Mouse (Mus musculus) adrenal gland, postnatal 36 days (tissue): ENCODE data around the gene Ptprcap. TPM values are rescaled to one million over a fixed set of nuclear protein-coding genes. Genes with fewer than 3 reads are reported as not detected.

Experiments used
- DNase-seq, 2 experiments: peaks; one replicate each; pipeline ENCODE4 v3.0.0; 2021; ENCODE audit warnings: mixed read lengths in 1 of 2
- total RNA-seq, 2 experiments: library from RNA; stranded (reverse); gene quantifications; 2 replicates each; pipeline ENCODE4 v1.2.3; 2021

Gene Ptprcap
- total RNA-seq, 2 experiments from 2014 or later: 1.4 to 3.1 TPM

- peak; percentile 47 to 62 for DNase-seq
Observed at GRCm38 (mm10) chr19:4194021-4194724, 40.8 kb downstream of the Ptprcap start.

- DNase-seq: peak in 1 of 2 experiments; percentile 57
Observed at GRCm38 (mm10) chr19:4194776-4195650, 41.6 kb downstream of the Ptprcap start.

GRCm38 (mm10) chr19:4196048-4196447 lies 42.6 kb downstream of the Ptprcap start:
- no peak for DNase-seq

GRCm38 (mm10) chr19:4196548-4196947 lies 43.1 kb downstream of the Ptprcap start:
- peak in 1 of 2 experiments; percentile 53 for DNase-seq

GRCm38 (mm10) chr19:4197180-4197579 lies 43.8 kb downstream of the Ptprcap start:
- DNase-seq: no peak

GRCm38 (mm10) chr19:4201291-4201909 lies 48.0 kb downstream of the Ptprcap start, which contains the start of gene Rad9a:
Rad9a (minus strand) TSS chr19:4201662.
- peak; percentile 95 to 98 for DNase-seq

- DNase-seq: no peak
Observed at GRCm38 (mm10) chr19:4202149-4202548, 48.7 kb downstream of the Ptprcap start.

- no peak for DNase-seq
Observed at GRCm38 (mm10) chr19:4203148-4203547, 49.7 kb downstream of the Ptprcap start.

GRCm38 (mm10) chr19:4203604-4204326 lies 50.4 kb downstream of the Ptprcap start:
- no peak for DNase-seq

GRCm38 (mm10) chr19:4204889-4205288 lies 51.5 kb downstream of the Ptprcap start:
- no peak for DNase-seq

Other genes with a start within 250 kb of the Ptprcap start
- gene Tcirg1, start 246.5 kb upstream of the Ptprcap start, total RNA-seq: 10 to 100 TPM; 57.7 to 65.9 TPM
- 100 to 1,000 TPM; 331 to 356 TPM for gene Ndufs8, start 240.8 kb upstream of the Ptprcap start, total RNA-seq
- 100 to 1,000 TPM in 1 of 2 experiments, 10 to 100 TPM in 1; 30.1 to 194 TPM for gene Aldh3b1, start 223.8 kb upstream of the Ptprcap start, total RNA-seq
- gene Unc93b1, start 218.4 kb upstream of the Ptprcap start, total RNA-seq: 10 to 100 TPM; 49.1 to 62.5 TPM
- gene Aldh3b3, start 195.0 kb upstream of the Ptprcap start, total RNA-seq: 1 to 10 TPM in 1 of 2 experiments, under 1 TPM in 1; 0.20 to 1.1 TPM
- gene Aldh3b2, start 181.3 kb upstream of the Ptprcap start, total RNA-seq: 10 to 100 TPM in 1 of 2 experiments, 1 to 10 TPM in 1; 4.6 to 13.8 TPM
- gene Acy3, start 167.0 kb upstream of the Ptprcap start, total RNA-seq: 10 to 100 TPM; 18.2 to 20.1 TPM
- not detected for gene Tbx10, start 160.9 kb upstream of the Ptprcap start, total RNA-seq
- 10 to 100 TPM; 20.4 to 30.8 TPM for gene Nudt8, start 153.0 kb upstream of the Ptprcap start, total RNA-seq
- under 1 TPM; 0.72 to 0.96 TPM for gene Gm49405, start 153.0 kb upstream of the Ptprcap start, total RNA-seq
- 1 to 10 TPM; 1.1 to 1.9 TPM for gene Doc2g, start 150.3 kb upstream of the Ptprcap start, total RNA-seq
- 100 to 1,000 TPM; 355 to 381 TPM for gene Ndufv1, start 140.8 kb upstream of the Ptprcap start, total RNA-seq
- 100 to 1,000 TPM; 354 to 397 TPM for gene Gstp1, start 115.6 kb upstream of the Ptprcap start, total RNA-seq
- gene Gstp2, start 107.6 kb upstream of the Ptprcap start, total RNA-seq: 10 to 100 TPM; 56.1 to 59.7 TPM
- under 1 TPM; 0.63 to 0.99 TPM for gene Gstp3, start 94.0 kb upstream of the Ptprcap start, total RNA-seq
- not detected for gene Cabp2, start 72.0 kb upstream of the Ptprcap start, total RNA-seq
- 100 to 1,000 TPM; 109 to 132 TPM for gene Cdk2ap2, start 56.4 kb upstream of the Ptprcap start, total RNA-seq
- gene Pitpnm1, start 53.6 kb upstream of the Ptprcap start, total RNA-seq: 100 to 1,000 TPM in 1 of 2 experiments, 10 to 100 TPM in 1; 59.7 to 158 TPM
- 100 to 1,000 TPM; 104 to 124 TPM for gene Aip, start 27.7 kb upstream of the Ptprcap start, total RNA-seq
- under 1 TPM in 1 of 2 experiments, not detected in 1; 0.10 TPM for gene Gpr152, start 13.8 kb upstream of the Ptprcap start, total RNA-seq
- gene Cabp4, start 9.6 kb upstream of the Ptprcap start, total RNA-seq: under 1 TPM; 0.30 to 0.40 TPM
- gene Coro1b, start 5.0 kb upstream of the Ptprcap start, total RNA-seq: 100 to 1,000 TPM; 171 to 195 TPM
- gene Rps6kb2, start 9.8 kb downstream of the Ptprcap start, total RNA-seq: 10 to 100 TPM; 27.6 to 37.5 TPM
- 1 to 10 TPM; 2.0 to 2.8 TPM for gene Carns1, start 21.9 kb downstream of the Ptprcap start, total RNA-seq
- gene Tbc1d10c, start 37.7 kb downstream of the Ptprcap start, total RNA-seq: 1 to 10 TPM in 1 of 2 experiments, under 1 TPM in 1; 0.70 to 1.0 TPM
- 100 to 1,000 TPM; 403 to 410 TPM for gene Ppp1ca, start 38.5 kb downstream of the Ptprcap start, total RNA-seq
- gene Rad9a, start 48.1 kb downstream of the Ptprcap start, total RNA-seq: 1 to 10 TPM; 7.6 TPM
- 10 to 100 TPM in 1 of 2 experiments, 1 to 10 TPM in 1; 6.3 to 17.4 TPM for gene Clcf1, start 60.6 kb downstream of the Ptprcap start, total RNA-seq
- not detected for gene AC109138.7, start 60.8 kb downstream of the Ptprcap start, total RNA-seq
- 10 to 100 TPM; 50.2 to 54.4 TPM for gene Pold4, start 78.3 kb downstream of the Ptprcap start, total RNA-seq
- gene Ssh3, start 115.6 kb downstream of the Ptprcap start, total RNA-seq: 10 to 100 TPM; 28.1 to 30.1 TPM
- gene Ankrd13d, start 129.5 kb downstream of the Ptprcap start, total RNA-seq: 1 to 10 TPM; 2.4 to 2.8 TPM
- gene Grk2, start 152.6 kb downstream of the Ptprcap start, total RNA-seq: 10 to 100 TPM; 48.1 to 53.1 TPM
- gene Kdm2a, start 244.7 kb downstream of the Ptprcap start, total RNA-seq: 100 to 1,000 TPM in 1 of 2 experiments, 10 to 100 TPM in 1; 86.7 to 107 TPM